Mouse (Mus musculus): ENCODE measurements around the gene Ptgis.

DNA sequence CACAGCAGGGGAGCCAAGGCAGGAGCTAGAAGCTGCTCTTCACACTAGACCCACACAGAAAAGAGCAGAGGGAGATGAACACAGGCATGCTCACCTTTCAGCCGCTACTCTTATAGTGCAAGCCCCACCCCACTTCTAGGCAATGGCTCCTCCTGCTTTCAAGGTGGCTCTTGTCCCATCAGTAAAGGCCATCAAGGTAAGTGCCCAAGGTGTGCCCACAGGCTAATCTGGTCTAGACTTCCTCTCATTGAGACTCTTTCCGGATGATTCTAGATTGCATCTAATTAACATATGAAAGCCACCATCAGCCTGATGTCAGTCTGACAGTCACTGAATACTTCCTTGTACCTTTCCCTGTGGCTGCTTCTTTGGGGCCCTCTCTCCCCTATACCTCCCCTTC, 7.4 kb upstream of the Ptgis start:
- TF ChIP-seq EP300 (IDR thresholded peaks at IDR 0.05; ENCODE audit: insufficient read depth, low read depth, low read length) (no peak), POLR2A (IDR thresholded peaks at IDR 0.05; ENCODE audit: insufficient read depth, low read depth, low read length) (no peak)
